Mouse (Mus musculus) bone marrow, adult 2 months (tissue): Measurements from ENCODE around the gene Cpsf4l.

ENCODE experiments used
- CTCF ChIP-seq: fragments of 200-500 bp; IDR thresholded peaks from 2 replicates; pipeline ENCODE4 v1.5.1; 2011; ENCODE audit warnings: low read length, control low read depth; ENCODE audit not compliant: control insufficient read depth, insufficient read depth
- POLR2A ChIP-seq: fragments of 200-500 bp; IDR thresholded peaks from 2 replicates; pipeline ENCODE4 v1.6.1; 2011; ENCODE audit warnings: low read depth, mild to moderate bottlenecking, control low read depth, low read length, borderline replicate concordance; ENCODE audit not compliant: control insufficient read depth

DNA sequence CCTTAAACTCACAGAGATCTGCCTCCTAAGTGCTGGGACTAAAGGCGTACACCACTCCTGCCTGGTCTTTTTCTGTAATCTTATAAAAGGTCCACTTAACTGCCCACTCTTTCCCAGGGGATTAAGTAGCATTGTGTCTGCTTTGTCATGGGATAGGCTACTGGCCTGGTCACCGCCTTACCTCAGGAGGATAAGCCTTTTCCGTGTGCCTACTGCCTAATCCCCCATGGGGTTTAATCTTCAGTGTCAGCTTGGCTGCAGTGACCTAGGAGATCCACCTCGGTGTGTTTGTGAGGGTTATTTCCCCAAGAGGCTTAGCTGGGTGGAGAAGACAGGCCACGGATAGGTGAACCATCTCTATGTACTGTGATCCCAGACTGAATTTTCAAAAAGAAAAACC lies 12.2 kb downstream of the Cpsf4l start:
- no peak for TF ChIP-seq POLR2A
- TF ChIP-seq CTCF = no peak
